Mouse (Mus musculus): ENCODE data around the gene Dnase2a.

- no peak for TF ChIP-seq CTCF (IDR thresholded peaks at IDR 0.05; ENCODE audit: low read depth)
- TF ChIP-seq EP300 (IDR thresholded peaks at IDR 0.05; ENCODE audit: low read depth) = no peak
These were observed 19.2 kb upstream of the Dnase2a start for GRCm38 (mm10) chr8:84889141-84889540.
